Mouse (Mus musculus) CH12.LX (cell line): Measurements from ENCODE around the gene Gse1. TPM values are rescaled to one million over a fixed set of nuclear protein-coding genes. Genes with fewer than 3 reads are reported as not detected.

ENCODE experiments used
- DNase-seq: peaks from one replicate; pipeline ENCODE4 v3.0.0-alpha.2; 2013; ENCODE audit errors: extremely low read depth
- H3K27ac ChIP-seq: 2 replicates; pipeline ENCODE4 v1.5.1; 2012; ENCODE audit warnings: low read depth, mild to moderate bottlenecking, control low read depth, moderate library complexity; ENCODE audit not compliant: insufficient read depth
- H3K27me3 ChIP-seq: replicated peaks from 2 replicates; pipeline ENCODE3; 2012; ENCODE audit warnings: inconsistent platforms
- H3K36me3 ChIP-seq, 2 experiments: replicated peaks in 1 of 2; 2 replicates each; pipeline versions ENCODE3 to v1.6.1; 2012; ENCODE audit warnings: inconsistent platforms in 1 of 2, low read length in 1 of 2, mild to moderate bottlenecking in 1 of 2, mixed read lengths in 1 of 2, moderate library complexity in 1 of 2; ENCODE audit not compliant: control insufficient read depth in 1 of 2, insufficient read depth in 1 of 2
- H3K4me1 ChIP-seq, 2 experiments: 2 replicates each; pipeline ENCODE4 v1.6.1; 2012; ENCODE audit warnings: inconsistent platforms in 1 of 2, moderate library complexity in 1 of 2; ENCODE audit not compliant: insufficient read depth in 2 of 2, control insufficient read depth in 1 of 2
- H3K4me2 ChIP-seq: 2 replicates; pipeline ENCODE4 v1.6.1; 2012; ENCODE audit warnings: low read depth, mild to moderate bottlenecking, control low read depth; ENCODE audit not compliant: poor library complexity, insufficient read depth, severe bottlenecking
- H3K4me3 ChIP-seq, 3 experiments: fragments of 150-350 bp in 1 of 3; sonication (generic) in 1 of 3; replicated peaks in 1 of 3; 2 replicates each; pipeline versions ENCODE3 to v1.5.1; 2011 to 2012; ENCODE audit warnings: low read depth in 2 of 3, low read length in 2 of 3, mild to moderate bottlenecking in 2 of 3, moderate library complexity in 2 of 3, control low read depth in 1 of 3, improper control_type of control experiment in 1 of 3, inconsistent platforms in 1 of 3, mixed read lengths in 1 of 3; ENCODE audit not compliant: poor library complexity in 1 of 3
- H3K79me2 ChIP-seq: replicated peaks from 2 replicates; pipeline ENCODE4 v1.6.1; 2012; ENCODE audit warnings: mild to moderate bottlenecking, moderate library complexity; ENCODE audit not compliant: control insufficient read depth, poor library complexity, insufficient read depth, severe bottlenecking; ENCODE audit errors: extremely low read depth
- H3K9ac ChIP-seq: 2 replicates; pipeline ENCODE4 v1.6.1; 2012; ENCODE audit warnings: low read depth, mild to moderate bottlenecking, control low read depth, moderate library complexity; ENCODE audit not compliant: insufficient read depth
- H3K9me3 ChIP-seq: replicated peaks from 2 replicates; pipeline ENCODE3; 2012; ENCODE audit warnings: low read length, inconsistent platforms, mixed read lengths
- BHLHE40 ChIP-seq: IDR thresholded peaks from 2 replicates; pipeline ENCODE4 v1.6.1; 2011; ENCODE audit warnings: mild to moderate bottlenecking, low read depth, low read length, improper control_type of control experiment
- CHD1 ChIP-seq: IDR thresholded peaks from 2 replicates; pipeline ENCODE4 v1.6.1; 2012; ENCODE audit warnings: low read depth, low read length, improper control_type of control experiment, inconsistent platforms
- CHD2 ChIP-seq: IDR thresholded peaks from 2 replicates; pipeline ENCODE4 v1.6.1; 2011; ENCODE audit warnings: low read length, improper control_type of control experiment
- E2F4 ChIP-seq: IDR thresholded peaks from 2 replicates; pipeline ENCODE4 v1.6.1; 2011; ENCODE audit warnings: low read depth, low read length, improper control_type of control experiment; ENCODE audit not compliant: insufficient replicate concordance
- ELF1 ChIP-seq: IDR thresholded peaks from 2 replicates; pipeline ENCODE4 v1.6.1; 2014; ENCODE audit warnings: low read depth, mild to moderate bottlenecking, inconsistent platforms, low read length, improper control_type of control experiment
- GABPA ChIP-seq: IDR thresholded peaks from 2 replicates; pipeline ENCODE4 v1.6.1; 2012; ENCODE audit warnings: low read depth, low read length, improper control_type of control experiment, inconsistent platforms; ENCODE audit not compliant: insufficient replicate concordance
- JUN ChIP-seq: IDR thresholded peaks from 2 replicates; pipeline ENCODE4 v1.6.1; 2011; ENCODE audit warnings: low read depth, mild to moderate bottlenecking, low read length, improper control_type of control experiment, moderate library complexity; ENCODE audit not compliant: insufficient read depth
- MAFK ChIP-seq: IDR thresholded peaks from 2 replicates; pipeline ENCODE4 v1.6.1; 2011; ENCODE audit warnings: low read length, improper control_type of control experiment; ENCODE audit not compliant: insufficient replicate concordance
- MAZ ChIP-seq: IDR thresholded peaks from 2 replicates; pipeline ENCODE4 v1.6.1; 2012; ENCODE audit warnings: low read depth, mild to moderate bottlenecking, inconsistent platforms, low read length, improper control_type of control experiment, moderate library complexity
- MEF2A ChIP-seq: IDR thresholded peaks from 2 replicates; pipeline ENCODE4 v1.6.1; 2014; ENCODE audit warnings: low read depth, mild to moderate bottlenecking, inconsistent platforms, low read length, improper control_type of control experiment, borderline replicate concordance
- MXI1 ChIP-seq: IDR thresholded peaks from 2 replicates; pipeline ENCODE4 v1.6.1; 2011; ENCODE audit warnings: mild to moderate bottlenecking, low read depth, low read length, improper control_type of control experiment
- MYC ChIP-seq: IDR thresholded peaks from 2 replicates; pipeline ENCODE4 v1.6.1; 2011; ENCODE audit warnings: low read depth, mild to moderate bottlenecking, improper control_type of control experiment, low read length
- NRF1 ChIP-seq: IDR thresholded peaks from 2 replicates; pipeline ENCODE4 v1.6.1; 2014; ENCODE audit warnings: low read depth, mild to moderate bottlenecking, inconsistent platforms, low read length, improper control_type of control experiment, moderate library complexity
- POLR2A ChIP-seq: IDR thresholded peaks from 2 replicates; pipeline ENCODE4 v1.6.1; 2011; ENCODE audit warnings: low read depth, mild to moderate bottlenecking, improper control_type of control experiment, low read length
- POLR2AphosphoS2 ChIP-seq: IDR thresholded peaks from 2 replicates; pipeline ENCODE4 v1.6.1; 2011; ENCODE audit warnings: low read depth, low read length, improper control_type of control experiment
- RAD21 ChIP-seq: IDR thresholded peaks from 2 replicates; pipeline ENCODE4 v1.6.1; 2011; ENCODE audit warnings: low read depth, mild to moderate bottlenecking, low read length, improper control_type of control experiment, moderate library complexity
- SIN3A ChIP-seq: IDR thresholded peaks from 2 replicates; pipeline ENCODE4 v1.6.1; 2012; ENCODE audit warnings: low read length, improper control_type of control experiment, inconsistent platforms
- SMC3 ChIP-seq: IDR thresholded peaks from 2 replicates; pipeline ENCODE4 v1.6.1; 2011; ENCODE audit warnings: low read depth, low read length, improper control_type of control experiment
- TBP ChIP-seq: conservative IDR thresholded peaks from 2 replicates; pipeline ENCODE4 v1.6.1; 2011; ENCODE audit warnings: low read depth, low read length, improper control_type of control experiment
- ZC3H11A ChIP-seq: IDR thresholded peaks from 2 replicates; pipeline ENCODE4 v1.6.1; 2012; ENCODE audit warnings: low read depth, mild to moderate bottlenecking, inconsistent platforms, low read length, improper control_type of control experiment
- ZNF384 ChIP-seq: IDR thresholded peaks from 2 replicates; pipeline ENCODE4 v1.6.1; 2012; ENCODE audit warnings: low read depth, low read length, improper control_type of control experiment, inconsistent platforms
- dilution Hi-C: fragments of 300-500 bp; cut with MboI; formaldehyde crosslinking; loops from 2 replicates; pipeline ENCODE4 v1.14.3; 2020; ENCODE audit warnings: low sequenced_read_pairs; ENCODE audit not compliant: extremely low pct_unique_long_range_greater_than_20kb, extremely low pct_ligation_motif_present
- in situ Hi-C: fragments of 300-500 bp; cut with MboI; formaldehyde crosslinking; loops from 3 replicates; pipeline ENCODE4 v1.14.3; 2019; ENCODE audit warnings: low sequenced_read_pairs, low pct_ligation_motif_present, low pct_unique_long_range_greater_than_20kb, mixed read lengths
- polyA plus RNA-seq: library from polyadenylated mRNA; unstranded; fragments of >175 nt; gene quantifications from 2 replicates; pipeline ENCODE4 v1.2.1, GENCODE M21; 2012; ENCODE audit warnings: low read depth; ENCODE audit not compliant: insufficient read length
- total RNA-seq, 2 experiments: library from RNA; depleted of rRNA; stranded (reverse); fragments of 300-350 nt in 1 of 2; fragments of >200 nt in 1 of 2; gene quantifications; 2 replicates each; pipeline ENCODE4 v1.2.3; 2012 to 2014

Gene Gse1
- total and polyA plus RNA-seq, 3 experiments: 1.3 to 9.8 (median 8.5) TPM

DNA sequence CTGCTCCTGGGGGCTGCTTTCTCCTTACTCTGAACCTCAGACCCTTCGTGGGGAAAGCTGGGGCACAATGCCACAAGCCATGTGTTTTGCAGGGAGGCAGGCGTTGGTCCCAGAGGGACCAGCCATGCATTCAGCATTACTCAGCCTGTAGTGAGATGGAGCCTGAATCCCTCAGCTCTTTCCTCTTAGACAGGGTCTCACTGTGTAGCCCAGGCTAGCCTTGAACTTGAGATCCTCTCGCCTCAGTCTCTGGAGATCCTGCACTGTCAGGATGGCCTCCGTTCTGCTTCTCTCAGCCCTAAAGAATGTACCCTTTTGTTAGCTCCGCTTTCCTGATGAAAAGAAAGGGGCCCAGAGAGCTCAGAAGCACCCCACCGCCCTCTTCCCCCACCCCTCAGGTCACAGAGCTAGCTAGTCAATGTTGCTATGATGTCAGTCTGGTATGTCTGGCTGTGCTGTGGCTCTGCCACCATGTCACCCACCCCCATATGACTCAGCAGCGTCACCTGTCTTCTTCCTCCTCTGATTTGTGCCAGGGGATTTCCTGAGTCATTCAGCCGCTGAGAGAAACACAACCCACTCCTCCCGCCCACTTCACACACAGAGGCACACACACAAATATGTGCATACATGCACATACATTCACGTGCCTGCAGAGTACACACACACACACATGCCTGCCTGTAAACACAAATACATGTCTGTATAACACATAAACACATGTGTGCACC is 2.7 kb upstream of the Gse1 start (continued):
- TF ChIP-seq NRF1 (no peak), ZC3H11A (no peak), TBP (no peak), ZNF384 (no peak), BHLHE40 (peak; percentile 94), GABPA (no peak), POLR2A (peak; percentile 29; the same call in 1 of the 2 replicates), CHD1 (no peak), CHD2 (peak; percentile 26; the same call in 1 of the 2 replicates), SMC3 (peak; percentile 1; the same call in 1 of the 2 replicates), MYC (no peak; the same call in 1 of the 2 replicates), MEF2A (no peak; the same call in 1 of the 2 replicates), MAFK (peak; percentile 92), MXI1 (peak; percentile 63), POLR2AphosphoS2 (no peak)

DNA sequence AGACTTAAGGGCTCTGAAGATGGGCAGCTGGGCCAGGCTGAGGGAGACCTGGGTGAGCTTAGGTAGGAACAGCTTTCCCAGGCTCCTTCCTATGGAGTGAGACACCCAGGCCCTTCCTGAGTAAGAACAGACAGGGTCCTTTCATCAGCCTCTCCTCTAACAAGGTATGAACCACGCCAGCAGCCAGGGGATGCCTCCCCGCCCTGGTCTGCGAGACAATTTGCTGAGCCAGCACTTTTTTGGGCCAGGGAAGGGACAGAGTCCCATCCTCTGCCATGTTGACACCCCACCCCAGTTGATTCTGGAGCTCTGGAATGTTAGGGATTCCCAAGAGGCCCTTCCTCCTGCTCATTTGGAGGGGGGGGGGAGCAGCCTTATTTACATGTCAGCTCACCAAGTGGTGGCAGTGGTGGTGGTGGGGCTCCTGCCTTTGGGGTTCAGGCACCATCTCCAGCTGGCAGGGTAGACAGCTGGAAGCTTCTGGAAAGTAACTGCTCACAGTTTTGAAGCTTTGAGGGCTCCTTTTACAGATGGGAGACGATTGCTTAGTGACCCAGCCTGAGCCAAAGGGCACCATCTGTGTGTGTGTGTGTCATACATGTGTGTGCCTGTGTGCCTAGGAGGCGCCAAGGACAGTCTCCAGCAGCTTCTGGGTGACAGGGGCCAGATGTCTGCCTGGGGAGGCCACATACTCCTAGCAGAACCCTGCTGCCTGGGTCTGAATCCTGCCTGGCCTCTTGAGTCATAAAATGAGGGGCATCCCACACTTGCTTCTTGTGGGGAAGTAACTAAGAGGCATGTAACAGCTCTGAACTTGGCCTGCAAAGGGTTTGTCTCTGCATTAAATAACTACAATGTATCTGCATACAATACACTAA is 1.3 kb upstream of the Gse1 start:
- H3K27me3 ChIP-seq: no peaks in the 10 kb centered on the region
- peak overlapping the region in 1 of 3 experiments; percentile 39 for H3K4me3 ChIP-seq
- H3K4me1 ChIP-seq: peaks cover 46 to 69% of the 10 kb centered on the region in 2 experiments
- H3K36me3 ChIP-seq: no peaks in the 10 kb centered on the region
- no peaks in the 10 kb centered on the region for H3K79me2 ChIP-seq
- TF ChIP-seq ELF1 (no peak), MAFK (peak; percentile 99)
- H3K27ac ChIP-seq: peak overlapping the region; percentile 91; the same call in 1 of the 2 replicates
- DNase-seq: peak; percentile 24
- dilution Hi-C loops (no loop called here), in situ Hi-C loops (no loop called here)
- H3K9me3 ChIP-seq: peaks cover 11% of the 10 kb centered on the region
- H3K9ac ChIP-seq: no peak overlapping the region
- H3K4me2 ChIP-seq: no peak overlapping the region

DNA sequence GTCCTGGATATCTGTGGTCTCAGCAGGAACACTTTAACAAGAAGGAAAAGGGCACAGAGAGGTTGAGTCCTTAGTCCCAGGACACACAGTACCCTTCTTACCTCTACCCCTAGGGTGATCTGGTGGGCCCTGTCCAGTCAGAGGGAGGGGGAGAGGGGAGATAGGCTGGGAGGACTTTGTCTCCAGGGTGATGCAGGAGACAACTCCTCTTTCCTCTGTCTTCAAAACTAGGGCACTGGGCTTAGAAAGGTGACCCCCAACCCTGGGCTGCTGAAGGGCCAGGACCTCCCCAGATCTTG is 729 bp upstream of the Gse1 start:
- in situ Hi-C loops: no loop called here
- Histone ChIP-seq H3K79me2 (no peaks in the 10 kb centered on the region), H3K4me2 (peak overlapping the region; percentile 18; the same call in 1 of the 2 replicates), H3K4me1 (peaks cover 48 to 75% of the 10 kb centered on the region in 2 experiments), H3K27ac (peak overlapping the region; percentile 8; the same call in 1 of the 2 replicates), H3K9ac (no peak overlapping the region), H3K27me3 (no peaks in the 10 kb centered on the region), H3K4me3 (peak overlapping the region in 2 of 3 experiments; percentile 30 to 39), H3K9me3 (peaks cover 11% of the 10 kb centered on the region), H3K36me3 (no peaks in the 10 kb centered on the region)
- no peak for DNase-seq
- dilution Hi-C loops: no loop called here
- TF ChIP-seq MXI1 (no peak), E2F4 (no peak), SMC3 (no peak), MAZ (no peak), JUN (no peak), SIN3A (0 out of 2 replicates have a peak, but pooled peaks have one; percentile 34), RAD21 (no peak), MAFK (no peak)
